Mouse (Mus musculus): ENCODE measurements around the gene Tcp11l1. TPM values are rescaled to one million over a fixed set of nuclear protein-coding genes. Genes with fewer than 3 reads are reported as not detected.

Gene Tcp11l1
- polyA plus RNA-seq, 1 experiment = 22.0 TPM

GRCm38 (mm10) chr2:104690720-104691119, 21.2 kb downstream of the Tcp11l1 start:
- peaks cover 41% of the 10 kb centered on the region for H3K4me1 ChIP-seq (ENCODE audit: control insufficient read depth, insufficient read depth, low read length)
- TF ChIP-seq POLR2A (IDR thresholded peaks at IDR 0.05; ENCODE audit: borderline replicate concordance, low read depth, low read length) (no peak), CTCF (IDR thresholded peaks at IDR 0.05; ENCODE audit: low read depth, low read length) (no peak)
- H3K4me3 ChIP-seq (ENCODE audit: insufficient read depth, low read length) = no peak overlapping the region
- no peak overlapping the region for H3K27ac ChIP-seq (ENCODE audit: insufficient read depth, low read depth, low read length)

- H3K27ac ChIP-seq (ENCODE audit: insufficient read depth, low read depth, low read length) = no peak overlapping the region
Observed at GRCm38 (mm10) chr2:104688724-104689123, 23.2 kb downstream of the Tcp11l1 start.

GRCm38 (mm10) chr2:104688321-104688720, 23.6 kb downstream of the Tcp11l1 start:
- H3K4me1 ChIP-seq (ENCODE audit: control insufficient read depth, insufficient read depth, low read length) = peaks cover 39% of the 10 kb centered on the region
- H3K27ac ChIP-seq (ENCODE audit: insufficient read depth, low read depth, low read length) = no peak overlapping the region
- no peak overlapping the region for H3K4me3 ChIP-seq (ENCODE audit: insufficient read depth, low read length)
- no peak for TF ChIP-seq CTCF (IDR thresholded peaks at IDR 0.05; ENCODE audit: low read depth, low read length)
- no peak for TF ChIP-seq POLR2A (IDR thresholded peaks at IDR 0.05; ENCODE audit: borderline replicate concordance, low read depth, low read length)

More at GRCm38 (mm10) chr2:104688724-104689123, 23.2 kb downstream of the Tcp11l1 start:
- Histone ChIP-seq H3K4me3 (ENCODE audit: insufficient read depth, low read length) (no peak overlapping the region), H3K4me1 (ENCODE audit: control insufficient read depth, insufficient read depth, low read length) (peaks cover 41% of the 10 kb centered on the region)
- TF ChIP-seq CTCF (IDR thresholded peaks at IDR 0.05; ENCODE audit: low read depth, low read length) (no peak), POLR2A (IDR thresholded peaks at IDR 0.05; ENCODE audit: borderline replicate concordance, low read depth, low read length) (no peak)

- peaks cover 32% of the 10 kb centered on the region for H3K4me1 ChIP-seq (ENCODE audit: control insufficient read depth, insufficient read depth, low read length)
- H3K27ac ChIP-seq (ENCODE audit: insufficient read depth, low read depth, low read length) = peak overlapping the region; percentile 11; the same call in 1 of the 2 replicates
- H3K4me3 ChIP-seq (ENCODE audit: insufficient read depth, low read length) = no peak overlapping the region
- TF ChIP-seq POLR2A (IDR thresholded peaks at IDR 0.05; ENCODE audit: borderline replicate concordance, low read depth, low read length) (no peak), CTCF (IDR thresholded peaks at IDR 0.05; ENCODE audit: low read depth, low read length) (no peak)
Observed at GRCm38 (mm10) chr2:104687261-104687660, 24.7 kb downstream of the Tcp11l1 start.

GRCm38 (mm10) chr2:104685418-104685817, 26.6 kb downstream of the Tcp11l1 start:
- no peak overlapping the region for H3K4me3 ChIP-seq (ENCODE audit: insufficient read depth, low read length)
- 0 out of 2 replicates have a peak, but pooled peaks have one; percentile 23 for TF ChIP-seq POLR2A (IDR thresholded peaks at IDR 0.05; ENCODE audit: borderline replicate concordance, low read depth, low read length)
- TF ChIP-seq CTCF (IDR thresholded peaks at IDR 0.05; ENCODE audit: low read depth, low read length) = peak; percentile 90
- peaks cover 19% of the 10 kb centered on the region for H3K4me1 ChIP-seq (ENCODE audit: control insufficient read depth, insufficient read depth, low read length)
- H3K27ac ChIP-seq (ENCODE audit: insufficient read depth, low read depth, low read length) = no peak overlapping the region

- no peak overlapping the region for H3K4me3 ChIP-seq (ENCODE audit: insufficient read depth, low read length)
- peaks cover 13% of the 10 kb centered on the region for H3K4me1 ChIP-seq (ENCODE audit: control insufficient read depth, insufficient read depth, low read length)
- no peak overlapping the region for H3K27ac ChIP-seq (ENCODE audit: insufficient read depth, low read depth, low read length)
- no peak for TF ChIP-seq POLR2A (IDR thresholded peaks at IDR 0.05; ENCODE audit: borderline replicate concordance, low read depth, low read length)
- TF ChIP-seq CTCF (IDR thresholded peaks at IDR 0.05; ENCODE audit: low read depth, low read length) = no peak
Observed at GRCm38 (mm10) chr2:104684771-104685170, 27.2 kb downstream of the Tcp11l1 start.

- H3K4me1 ChIP-seq (ENCODE audit: control insufficient read depth, insufficient read depth, low read length) = no peaks in the 10 kb centered on the region
Observed at GRCm38 (mm10) chr2:104677326-104677725, 34.6 kb downstream of the Tcp11l1 start.

GRCm38 (mm10) chr2:104671724-104672123, 40.2 kb downstream of the Tcp11l1 start:
- H3K4me3 ChIP-seq (ENCODE audit: insufficient read depth, low read length) = no peak overlapping the region
- H3K27ac ChIP-seq (ENCODE audit: insufficient read depth, low read depth, low read length) = no peak overlapping the region
- H3K4me1 ChIP-seq (ENCODE audit: control insufficient read depth, insufficient read depth, low read length) = no peaks in the 10 kb centered on the region
- no peak for TF ChIP-seq CTCF (IDR thresholded peaks at IDR 0.05; ENCODE audit: low read depth, low read length)
- TF ChIP-seq POLR2A (IDR thresholded peaks at IDR 0.05; ENCODE audit: borderline replicate concordance, low read depth, low read length) = no peak

More at GRCm38 (mm10) chr2:104677326-104677725, 34.6 kb downstream of the Tcp11l1 start:
- H3K4me3 ChIP-seq (ENCODE audit: insufficient read depth, low read length) = no peak overlapping the region
- no peak for TF ChIP-seq POLR2A (IDR thresholded peaks at IDR 0.05; ENCODE audit: borderline replicate concordance, low read depth, low read length)
- no peak for TF ChIP-seq CTCF (IDR thresholded peaks at IDR 0.05; ENCODE audit: low read depth, low read length)
- H3K27ac ChIP-seq (ENCODE audit: insufficient read depth, low read depth, low read length) = no peak overlapping the region

- Histone ChIP-seq H3K4me1 (ENCODE audit: control insufficient read depth, insufficient read depth, low read length) (no peaks in the 10 kb centered on the region), H3K27ac (ENCODE audit: insufficient read depth, low read depth, low read length) (no peak overlapping the region)
- TF ChIP-seq CTCF (IDR thresholded peaks at IDR 0.05; ENCODE audit: low read depth, low read length) (0 out of 2 replicates have a peak, but pooled peaks have one; percentile 31), POLR2A (IDR thresholded peaks at IDR 0.05; ENCODE audit: borderline replicate concordance, low read depth, low read length) (no peak)
Observed at GRCm38 (mm10) chr2:104669122-104669804, 42.7 kb downstream of the Tcp11l1 start.

GRCm38 (mm10) chr2:104663372-104664100, 48.4 kb downstream of the Tcp11l1 start:
- TF ChIP-seq POLR2A (IDR thresholded peaks at IDR 0.05; ENCODE audit: borderline replicate concordance, low read depth, low read length) (no peak), CTCF (IDR thresholded peaks at IDR 0.05; ENCODE audit: low read depth, low read length) (no peak)
- no peak overlapping the region for H3K27ac ChIP-seq (ENCODE audit: insufficient read depth, low read depth, low read length)
- no peaks in the 10 kb centered on the region for H3K4me1 ChIP-seq (ENCODE audit: control insufficient read depth, insufficient read depth, low read length)
- H3K4me3 ChIP-seq (ENCODE audit: insufficient read depth, low read length) = no peak overlapping the region

More at GRCm38 (mm10) chr2:104669122-104669804, 42.7 kb downstream of the Tcp11l1 start:
- H3K4me3 ChIP-seq (ENCODE audit: insufficient read depth, low read length) = no peak overlapping the region

All from bone marrow macrophage, adult 2 months (primary cell).